24 mouse cellular contexts compared by ENCODE assay signal in the genomic region with DNA sequence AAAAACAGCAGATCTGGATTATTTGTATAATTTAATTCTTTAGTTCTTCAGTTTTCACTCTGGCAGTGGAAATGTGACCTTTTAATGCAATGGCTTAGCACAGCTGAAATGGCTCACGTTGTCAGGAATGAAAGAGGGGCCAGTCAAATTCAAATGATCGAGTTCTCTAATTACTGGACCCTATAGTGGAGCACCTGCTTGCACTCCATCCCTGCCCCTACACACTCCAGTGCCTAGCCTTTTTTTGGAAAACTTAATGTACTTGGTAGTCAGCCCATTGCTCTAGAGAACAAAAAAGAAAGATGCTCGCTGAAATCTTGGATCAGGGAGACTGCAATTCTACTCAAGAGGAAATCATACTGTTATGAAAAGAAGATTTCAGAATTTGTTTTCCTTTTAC.
DNase-seq lines count a peak whose midpoint lies in the region; ATAC-seq and TF ChIP-seq lines count a peak whose summit lies in the region.
"Had no signal": no experiment of that assay in that cellular context is flagged by ENCODE, and none has a peak within 500 bp of the region (broad histone marks: within the 10 kb centered on the region; RNA-seq: fewer than 3 reads in every experiment).

No protein-coding gene starts in this region.

- no peaks in the 10 kb centered on the region for H3K36me3 ChIP-seq in midbrain, embryonic 14.5 days (ENCODE audit: control insufficient read depth, insufficient read depth, low read length)
- H3K36me3 ChIP-seq in midbrain, embryonic 10.5 days, result no peaks in the 10 kb centered on the region
- H3K36me3 ChIP-seq in forebrain, embryonic 16.5 days (ENCODE audit: control insufficient read depth, insufficient read depth), result no peaks in the 10 kb centered on the region
- H3K36me3 ChIP-seq: heart, embryonic 10.5 days; heart, embryonic 13.5 days; hindbrain, embryonic 12.5 days; hindbrain, embryonic 15.5 days had no signal

- H3K4me3 ChIP-seq in midbrain, embryonic 14.5 days (replicated peaks; ENCODE audit: low read depth, low read length), result no peak overlapping the region
- no peak overlapping the region for H3K4me3 ChIP-seq in midbrain, embryonic 10.5 days
- no peak overlapping the region for H3K4me3 ChIP-seq in forebrain, embryonic 16.5 days (replicated peaks; ENCODE audit: low read length)
- H3K4me3 ChIP-seq: heart, adult 2 months; heart, embryonic 10.5 days; heart, embryonic 13.5 days; hindbrain, embryonic 12.5 days; hindbrain, embryonic 15.5 days had no signal

- no peaks in the 10 kb centered on the region for H3K9me3 ChIP-seq in midbrain, embryonic 14.5 days (ENCODE audit: control insufficient read depth, low read length)
- no peaks in the 10 kb centered on the region for H3K9me3 ChIP-seq in midbrain, embryonic 10.5 days (replicated peaks)
- H3K9me3 ChIP-seq in forebrain, embryonic 16.5 days (ENCODE audit: control insufficient read depth, low read length), result no peaks in the 10 kb centered on the region
- H3K9me3 ChIP-seq: heart, embryonic 10.5 days; heart, embryonic 13.5 days; hindbrain, embryonic 12.5 days; hindbrain, embryonic 15.5 days had no signal

- no peak overlapping the region for H3K9ac ChIP-seq in midbrain, embryonic 14.5 days (replicated peaks; ENCODE audit: low read length)
- H3K9ac ChIP-seq in forebrain, embryonic 16.5 days (replicated peaks; ENCODE audit: low read depth, low read length), result no peak overlapping the region
- H3K9ac ChIP-seq: heart, embryonic 13.5 days; hindbrain, embryonic 12.5 days; hindbrain, embryonic 15.5 days had no signal

- no peak for TF ChIP-seq POLR2A in brain, embryonic 14.5 days (IDR thresholded peaks at IDR 0.05; ENCODE audit: borderline replicate concordance, extremely low read depth, insufficient read depth, insufficient read length, poor library complexity, severe bottlenecking)

- WGBS in midbrain, embryonic 14.5 days, result 22% methylated on average over 3 of the region's 3 CpGs
- 24% methylated on average over 3 of the region's 3 CpGs for WGBS in midbrain, embryonic 10.5 days
- 19% methylated on average over 3 of the region's 3 CpGs for WGBS in forebrain, embryonic 16.5 days

- no peak overlapping the region for H3K4me2 ChIP-seq in midbrain, embryonic 14.5 days (ENCODE audit: low read length)
- no peak overlapping the region for H3K4me2 ChIP-seq in forebrain, embryonic 16.5 days (ENCODE audit: low read length)
- H3K4me2 ChIP-seq: heart, embryonic 13.5 days; hindbrain, embryonic 12.5 days; hindbrain, embryonic 15.5 days had no signal

- no peak overlapping the region for H3K27ac ChIP-seq in midbrain, embryonic 14.5 days (replicated peaks; ENCODE audit: low read depth, low read length)
- no peak overlapping the region for H3K27ac ChIP-seq in midbrain, embryonic 10.5 days (replicated peaks)
- no peak overlapping the region for H3K27ac ChIP-seq in forebrain, embryonic 16.5 days (ENCODE audit: low read length)
- H3K27ac ChIP-seq: heart, adult 2 months; heart, embryonic 10.5 days; heart, embryonic 13.5 days; hindbrain, embryonic 12.5 days had no signal

- no peaks in the 10 kb centered on the region for H3K27me3 ChIP-seq in midbrain, embryonic 14.5 days (ENCODE audit: control insufficient read depth, insufficient read depth, low read length)
- no peaks in the 10 kb centered on the region for H3K27me3 ChIP-seq in midbrain, embryonic 10.5 days (ENCODE audit: low read depth, poor library complexity, severe bottlenecking)
- H3K27me3 ChIP-seq in forebrain, embryonic 16.5 days (replicated peaks; ENCODE audit: control insufficient read depth, insufficient read depth, low read length), result no peaks in the 10 kb centered on the region
- H3K27me3 ChIP-seq: heart, embryonic 13.5 days; hindbrain, embryonic 12.5 days; hindbrain, embryonic 15.5 days had no signal

- no peak for TF ChIP-seq CTCF in brain, embryonic 14.5 days (IDR thresholded peaks at IDR 0.05; ENCODE audit: borderline replicate concordance, extremely low read depth, insufficient read depth, insufficient read length)

- no peak for ATAC-seq in midbrain, embryonic 14.5 days (ENCODE audit: low FRiP score, low TSS enrichment)
- ATAC-seq in forebrain, embryonic 16.5 days, result peak; percentile 70
- no peak for ATAC-seq in erythroblast, adult 5-6 weeks (replicated peaks; ENCODE audit: low FRiP score, poor library complexity, severe bottlenecking)
- ATAC-seq: activated CD4-positive, CD25-positive, alpha-beta regulatory T cell, adult 4 months; intestine, postnatal 0 days had no signal

- H3K4me1 ChIP-seq in midbrain, embryonic 14.5 days (ENCODE audit: control insufficient read depth, insufficient read depth, low read length), result no peaks in the 10 kb centered on the region
- peaks cover 8% of the 10 kb centered on the region; the same call in 1 of the 2 replicates for H3K4me1 ChIP-seq in midbrain, embryonic 10.5 days
- peaks cover 4% of the 10 kb centered on the region for H3K4me1 ChIP-seq in forebrain, embryonic 16.5 days (replicated peaks; ENCODE audit: control insufficient read depth, insufficient read depth, low read length)
- H3K4me1 ChIP-seq: heart, embryonic 10.5 days; heart, embryonic 13.5 days; hindbrain, embryonic 12.5 days; hindbrain, embryonic 15.5 days had no signal

- DNase-seq in embryo, embryonic 10.5 days (ENCODE audit: low spot score), result peak; percentile 1
- no peak for DNase-seq in embryo, embryonic 9.5 days (ENCODE audit: extremely low spot score)
- DNase-seq in midbrain, embryonic 14.5 days, result peak; percentile 5
- no peak for DNase-seq in midbrain, embryonic 10.5 days (ENCODE audit: low spot score)
- DNase-seq in brain, embryonic 14.5 days (ENCODE audit: low read depth), result peak; percentile 59
- no peak for DNase-seq in lung, postnatal 25 days (ENCODE audit: low spot score)
- DNase-seq: adrenal gland, adult 8-10 months; adrenal gland, postnatal 25 days; cerebellum, adult 11 months; cerebellum, adult 2 months; cerebellum, adult 9-11 months; cerebellum, postnatal 25 days; embryo, embryonic 11 days; gastrocnemius, postnatal 10 days; gastrocnemius, postnatal 36 days; heart, adult 2 months had no signal

Comparison
In these comparisons a context has a peak if more than half of its experiments do, and no peak if none do; other contexts are left out.
1. DNase-seq: peak in embryo, embryonic 10.5 days (single experiment), midbrain, embryonic 14.5 days (single experiment) and brain, embryonic 14.5 days (single experiment); none in embryo, embryonic 9.5 days (single experiment), midbrain, embryonic 10.5 days (single experiment) and lung, postnatal 25 days (single experiment).